Mouse (Mus musculus) stomach, postnatal 0 days (tissue): ENCODE measurements around the gene Rarres2. TPM values are rescaled to one million over a fixed set of nuclear protein-coding genes. Genes with fewer than 3 reads are reported as not detected.
A peak's percentile ranks its signal among the peaks of the same experiment; 100 is the strongest.

Source experiments
- ATAC-seq: fragments of 200-750 bp; cut with Nextera tagmentation; 2 replicates; pipeline ENCODE4 v1.8.0; 2017; ENCODE audit not compliant: low FRiP score, low TSS enrichment
- DNase-seq: peaks from one replicate; pipeline ENCODE4 v3.0.0-alpha.2; 2016; ENCODE audit warnings: low spot score
- H3K27ac ChIP-seq: fragments of 300-500 bp; sonication (generic); replicated peaks from 2 replicates; pipeline ENCODE4 v1.5.1; 2014; ENCODE audit warnings: mild to moderate bottlenecking, control low read depth
- H3K27me3 ChIP-seq: fragments of 300-500 bp; sonication (generic); 2 replicates; pipeline ENCODE4 v1.6.1; 2014; ENCODE audit warnings: low read length; ENCODE audit not compliant: control insufficient read depth, insufficient read depth
- H3K36me3 ChIP-seq: fragments of 300-500 bp; sonication (generic); 2 replicates; pipeline ENCODE4 v1.6.1; 2014; ENCODE audit warnings: low read length, mixed read lengths; ENCODE audit not compliant: control insufficient read depth, insufficient read depth
- H3K4me1 ChIP-seq: fragments of 300-500 bp; sonication (generic); replicated peaks from 2 replicates; pipeline ENCODE4 v1.6.1; 2014; ENCODE audit warnings: antibody characterized with exemption; ENCODE audit not compliant: control insufficient read depth, insufficient read depth
- H3K4me2 ChIP-seq: fragments of 300-500 bp; sonication (generic); replicated peaks from 2 replicates; pipeline ENCODE4 v1.6.1; 2014; ENCODE audit warnings: low read depth, mild to moderate bottlenecking, control low read depth, moderate library complexity
- H3K4me3 ChIP-seq: fragments of 300-500 bp; sonication (generic); 2 replicates; pipeline ENCODE4 v1.5.1; 2014; ENCODE audit warnings: low read depth, low read length, control low read depth
- H3K9ac ChIP-seq: fragments of 300-500 bp; sonication (generic); 2 replicates; pipeline ENCODE4 v1.6.1; 2014; ENCODE audit warnings: mild to moderate bottlenecking, low read length, control low read depth, mixed read lengths
- H3K9me3 ChIP-seq: fragments of 300-500 bp; sonication (generic); 2 replicates; pipeline ENCODE4 v1.6.1; 2016; ENCODE audit warnings: low read length; ENCODE audit not compliant: control insufficient read depth
- CTCF ChIP-seq: IDR thresholded peaks from 2 replicates; pipeline ENCODE4 v1.5.1; 2016; ENCODE audit warnings: antibody characterized with exemption, low read depth, mild to moderate bottlenecking, moderate library complexity
- EP300 ChIP-seq: optimal IDR thresholded peaks from 2 replicates; pipeline ENCODE3; 2016; ENCODE audit warnings: antibody characterized with exemption
- WGBS: fragments of 180-500 bp; shearing (Covaris S2); extraction: QIAGEN DNeasy Blood & Tissue Kit; methylation state at CpG from one replicate; pipeline ENCODE4 v1.1.7; 2014; 5-methylcytosine and 5-hydroxymethylcytosine counted together
- polyA plus RNA-seq: library from polyadenylated mRNA; unstranded; fragments of >200 nt; fragmentation: Nextera tagmentation; extraction: Ambion mirVana; gene quantifications from 2 replicates; pipeline ENCODE4 v1.2.1, GENCODE M21; 2015

Gene Rarres2
- polyA plus RNA-seq, 1 experiment from 2014 or later, result 273 TPM

DNA sequence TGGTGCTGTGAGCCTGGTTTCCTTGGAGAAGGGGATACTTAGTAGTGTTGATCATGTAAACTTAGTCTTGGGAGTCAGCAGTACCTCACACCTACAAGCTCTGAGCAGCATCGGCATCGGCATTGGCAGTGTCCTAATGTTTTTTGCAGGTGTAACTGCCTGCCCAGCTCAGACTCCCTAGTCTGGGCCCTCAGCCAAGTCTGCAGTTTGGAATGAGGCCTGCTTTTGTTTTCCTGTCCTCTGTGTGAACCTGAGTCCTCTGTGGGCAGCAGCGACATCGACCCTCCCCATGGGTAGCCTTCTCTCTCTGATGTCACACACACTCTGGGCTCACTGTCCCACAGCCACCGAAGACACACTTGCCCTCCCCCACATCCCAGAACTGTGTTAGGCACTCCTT is 6.3 kb downstream of the Rarres2 start:
- DNase-seq (peak; percentile 50), ATAC-seq (peak; percentile 39; the same call in 1 of the 2 replicates)
- Histone ChIP-seq H3K9ac (no peak overlapping the region), H3K27ac (no peak overlapping the region), H3K9me3 (no peaks in the 10 kb centered on the region), H3K27me3 (no peaks in the 10 kb centered on the region), H3K4me3 (no peak overlapping the region), H3K36me3 (peaks cover 2% of the 10 kb centered on the region; the same call in 1 of the 2 replicates), H3K4me2 (no peak overlapping the region), H3K4me1 (0 out of 2 replicates have a peak, but pooled peaks cover 3% of the 10 kb centered on the region)
- TF ChIP-seq EP300 (no peak), CTCF (no peak)
- WGBS, result 20% methylated on average over 5 of the region's 5 CpGs

DNA sequence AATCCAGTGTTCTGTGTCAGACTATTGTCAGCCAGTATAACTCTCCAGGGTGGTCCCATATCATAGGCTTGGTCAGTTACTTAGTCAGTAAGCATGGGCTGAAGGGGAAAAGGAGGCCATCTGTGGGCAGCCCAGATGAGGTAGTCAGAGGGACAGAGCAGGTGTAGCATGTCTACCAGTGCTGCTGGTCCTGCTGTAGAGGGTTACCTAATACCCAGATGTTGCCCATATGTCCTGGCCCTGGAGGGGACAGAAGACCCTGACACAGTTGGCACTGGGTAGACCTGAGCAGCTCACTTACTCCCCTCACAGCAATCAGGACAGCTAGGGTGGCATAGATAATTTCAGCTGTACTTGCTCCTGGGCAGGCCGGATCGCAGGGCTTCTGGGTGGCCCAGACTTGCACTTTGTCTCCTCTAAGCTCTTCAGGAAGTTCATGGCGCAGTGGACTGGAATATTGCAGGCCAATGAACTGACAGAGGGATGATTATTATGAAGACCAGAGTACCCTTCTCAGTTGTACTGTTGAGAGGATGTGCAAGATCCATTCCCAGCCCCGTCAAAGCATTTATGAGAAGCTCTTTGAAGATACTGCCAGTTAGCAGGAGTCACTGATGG is 6.8 kb downstream of the Rarres2 start:
- Histone ChIP-seq H3K36me3 (peaks cover 2% of the 10 kb centered on the region; the same call in 1 of the 2 replicates), H3K9ac (no peak overlapping the region), H3K4me1 (0 out of 2 replicates have a peak, but pooled peaks cover 3% of the 10 kb centered on the region), H3K4me2 (no peak overlapping the region), H3K27me3 (no peaks in the 10 kb centered on the region), H3K27ac (no peak overlapping the region), H3K9me3 (no peaks in the 10 kb centered on the region), H3K4me3 (no peak overlapping the region)
- peak; percentile 17; the same call in 1 of the 2 replicates for ATAC-seq
- TF ChIP-seq CTCF (no peak), EP300 (no peak)
- 66% methylated on average over 4 of the region's 4 CpGs for WGBS
- no peak for DNase-seq

DNA sequence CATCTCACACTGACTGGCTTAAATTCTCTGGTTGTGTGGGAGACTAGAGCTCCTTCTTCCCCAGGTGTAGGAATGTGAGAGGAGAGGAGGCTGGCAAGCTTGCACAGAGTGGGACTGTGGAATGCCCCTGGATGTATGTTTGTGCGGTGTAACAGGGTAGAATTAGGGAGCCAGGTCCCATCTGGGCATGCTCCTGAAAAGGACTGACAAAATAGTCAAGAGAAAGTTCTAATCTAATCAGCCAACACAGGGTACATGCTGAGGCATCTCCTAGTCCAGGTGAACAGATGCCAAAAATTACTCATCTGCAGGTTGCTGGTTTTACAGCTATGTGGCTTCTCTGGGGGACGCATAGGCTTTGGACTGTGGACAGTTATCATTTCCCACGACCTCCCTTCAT is 16.6 kb downstream of the Rarres2 start:
- ATAC-seq, result no peak
- H3K27me3 ChIP-seq, result no peaks in the 10 kb centered on the region
- H3K9me3 ChIP-seq, result no peaks in the 10 kb centered on the region
- no peak overlapping the region for H3K9ac ChIP-seq
- H3K4me3 ChIP-seq, result no peak overlapping the region
- H3K36me3 ChIP-seq, result no peaks in the 10 kb centered on the region
- 78% methylated on average over 3 of the region's 3 CpGs for WGBS
- H3K4me1 ChIP-seq, result no peaks in the 10 kb centered on the region
- peak overlapping the region; percentile 91 for H3K27ac ChIP-seq
- DNase-seq, result no peak
- TF ChIP-seq CTCF, result no peak
- no peak for TF ChIP-seq EP300
- H3K4me2 ChIP-seq, result no peak overlapping the region

DNA sequence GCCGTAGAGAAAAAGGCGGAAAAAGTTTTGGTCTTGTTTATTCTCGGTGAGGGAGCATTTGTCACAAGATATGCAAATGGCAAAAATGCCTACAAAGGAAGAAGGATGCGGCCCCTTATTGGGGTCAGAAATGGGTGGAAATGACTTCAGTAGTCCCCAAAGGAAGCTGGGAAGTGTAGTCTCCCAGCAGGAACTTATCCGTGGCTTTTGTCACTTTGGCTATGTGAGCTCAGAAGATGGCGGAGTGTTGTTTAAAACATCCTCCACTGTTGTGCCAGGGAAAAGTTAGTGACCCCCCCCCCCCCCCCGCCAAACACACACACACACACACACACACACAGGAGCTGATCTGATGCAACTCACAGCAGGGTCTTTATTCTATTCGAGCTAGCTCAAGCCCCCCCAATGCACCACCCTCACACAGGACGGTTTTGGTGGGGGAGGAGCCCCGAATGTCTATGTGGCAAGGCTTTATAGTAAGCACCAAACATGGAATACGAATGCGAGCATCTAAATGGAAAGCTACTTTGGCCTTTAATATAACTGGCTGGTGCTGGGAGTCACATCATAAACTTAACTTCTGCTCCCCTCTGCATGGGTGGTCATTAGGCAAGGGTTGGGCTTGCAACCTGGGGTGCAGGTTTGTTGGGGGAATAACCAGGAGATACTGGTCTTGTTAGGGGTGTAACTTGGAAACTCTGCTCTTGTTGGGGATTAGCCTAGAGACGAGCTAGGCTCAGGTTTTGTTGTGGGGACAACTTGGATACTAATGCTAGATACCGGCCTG is 17.3 kb downstream of the Rarres2 start:
- peak; percentile 57 for DNase-seq
- Histone ChIP-seq H3K9me3 (no peaks in the 10 kb centered on the region), H3K4me3 (peak overlapping the region; percentile 45), H3K9ac (peak overlapping the region; percentile 69), H3K4me2 (peak overlapping the region; percentile 57), H3K27me3 (no peaks in the 10 kb centered on the region), H3K36me3 (no peaks in the 10 kb centered on the region), H3K4me1 (no peaks in the 10 kb centered on the region), H3K27ac (peak overlapping the region; percentile 91)
- WGBS, result 21% methylated on average over 13 of the region's 14 CpGs
- TF ChIP-seq CTCF (no peak), EP300 (no peak)
- ATAC-seq, result peak; percentile 82

DNA sequence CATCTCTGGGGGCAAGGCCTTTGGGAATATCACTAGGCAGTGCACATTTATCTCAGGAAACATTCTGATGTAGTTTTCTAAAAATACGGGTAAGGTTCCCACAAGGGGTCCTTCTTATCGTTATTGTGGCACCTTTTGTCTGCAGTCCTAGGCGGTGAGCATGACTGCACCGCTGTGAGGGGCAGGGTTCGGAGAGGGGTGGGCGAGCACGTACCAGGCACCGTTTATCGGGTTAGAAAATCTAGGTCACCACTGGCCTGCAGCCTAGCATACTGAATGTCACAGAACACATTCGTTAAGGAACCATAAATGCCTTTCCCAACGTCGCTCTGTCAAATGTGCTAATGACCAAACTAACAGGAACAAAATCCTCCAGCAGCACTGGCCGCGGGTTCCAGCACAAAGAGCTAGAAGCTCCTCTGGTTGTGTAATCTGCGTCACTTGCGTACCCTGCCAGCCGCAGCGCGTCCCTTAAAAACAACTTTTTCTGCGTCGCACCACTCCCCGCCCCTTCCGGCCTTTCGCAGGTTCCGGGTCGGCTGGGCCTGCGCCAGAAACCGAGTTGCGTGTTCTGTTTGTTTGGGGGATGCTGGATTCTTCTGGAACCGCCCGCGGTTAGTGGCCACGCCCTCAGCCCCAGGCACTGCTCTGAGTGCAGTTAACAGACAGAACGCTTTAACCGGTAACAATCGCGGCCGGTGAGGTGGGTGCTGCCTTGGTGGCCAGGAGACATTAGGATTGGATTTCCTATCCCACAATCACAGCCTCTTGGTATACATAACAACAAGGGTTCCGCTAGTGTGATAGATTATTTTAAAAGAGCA is 18.1 kb downstream of the Rarres2 start, which contains the start of gene Lrrc61:
TSS of gene Lrrc61 (plus strand) at position 517 of the 824 bp plus-strand sequence.
- ATAC-seq, result peak; percentile 93
- H3K36me3 ChIP-seq, result no peaks in the 10 kb centered on the region
- peak within 1 kb of the TSS; percentile 69 for H3K9ac ChIP-seq
- H3K4me1 ChIP-seq, result no peaks in the 10 kb centered on the region
- peak within 1 kb of the TSS; percentile 57 for H3K4me2 ChIP-seq
- peak within 1 kb of the TSS; percentile 45 for H3K4me3 ChIP-seq
- under 1% methylated on average over 39 of the region's 39 CpGs for WGBS
- H3K27me3 ChIP-seq, result no peaks in the 10 kb centered on the region
- TF ChIP-seq EP300, result no peak
- no peak for TF ChIP-seq CTCF
- no peaks in the 10 kb centered on the region for H3K9me3 ChIP-seq
- H3K27ac ChIP-seq, result peak within 1 kb of the TSS; percentile 91
- peak; percentile 98 for DNase-seq
